Mouse (Mus musculus): Measurements from ENCODE around the gene Ildr2. TPM values are rescaled to one million over a fixed set of nuclear protein-coding genes. Genes with fewer than 3 reads are reported as not detected.
A peak's percentile ranks its signal among the peaks of the same experiment; 100 is the strongest.

Gene Ildr2
- total RNA-seq, 2 experiments from 2014 or later = 5.1 to 5.8 TPM

DNA sequence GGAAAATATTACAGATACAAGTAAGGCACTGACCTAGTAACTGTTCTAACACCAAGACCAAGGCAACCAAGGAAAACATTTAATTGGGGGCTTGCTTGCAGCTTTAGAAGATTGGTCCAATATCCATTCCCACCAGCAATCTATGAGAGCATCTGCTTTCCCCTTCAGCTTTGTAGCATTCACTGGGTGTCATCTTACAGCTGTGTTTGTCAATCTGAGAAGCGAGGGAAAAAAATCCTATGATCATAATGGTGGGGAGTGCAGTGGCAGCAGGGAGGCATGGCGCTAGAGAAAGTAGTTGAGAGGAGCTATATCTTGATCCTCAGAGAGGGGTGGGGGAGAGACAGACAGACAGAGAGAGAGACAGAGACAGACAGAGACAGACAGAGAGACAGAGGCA is 88.1 kb downstream of the Ildr2 start:
- no peak for DNase-seq (ENCODE audit: low spot score in 2 of 2)

DNA sequence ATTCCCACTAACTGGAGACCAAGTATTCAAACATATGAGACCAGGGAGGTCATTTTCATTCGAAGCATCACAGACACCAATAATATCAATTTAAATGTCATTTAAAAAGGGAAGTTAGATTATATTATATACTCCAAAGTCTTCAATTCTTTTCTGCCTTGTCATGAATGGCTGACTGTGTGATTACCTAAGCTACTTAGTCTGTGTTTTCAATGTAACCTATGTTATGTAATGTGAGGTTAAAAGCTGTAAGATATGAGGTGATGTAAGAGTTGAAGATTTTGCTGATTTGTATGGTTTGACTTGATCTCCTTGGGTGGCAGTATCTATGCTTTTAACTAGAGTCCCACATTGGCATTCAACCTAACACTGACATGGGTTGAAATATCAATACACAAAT is 88.6 kb downstream of the Ildr2 start:
- DNase-seq (ENCODE audit: low spot score in 2 of 2) = no peak

DNA sequence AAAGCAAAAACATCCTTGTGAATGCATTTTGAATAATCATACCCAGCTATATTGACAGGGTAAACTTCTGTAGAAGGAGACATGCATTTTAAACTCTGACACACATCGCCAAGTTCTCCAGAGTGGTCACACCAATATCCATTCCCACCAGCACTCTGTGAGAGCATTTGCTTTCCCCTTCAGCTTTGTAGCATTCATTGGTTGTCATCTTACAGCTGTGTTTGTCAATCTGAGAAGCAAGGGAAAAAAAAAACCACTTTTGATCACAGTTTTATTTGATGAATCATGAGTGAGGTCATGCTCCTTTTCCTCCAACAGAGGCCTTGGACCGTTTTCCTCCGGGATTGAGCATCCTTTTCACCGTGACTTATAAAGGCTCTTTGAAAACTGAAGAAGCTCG is 89.6 kb downstream of the Ildr2 start:
- no peak for DNase-seq (ENCODE audit: low spot score in 2 of 2)

DNA sequence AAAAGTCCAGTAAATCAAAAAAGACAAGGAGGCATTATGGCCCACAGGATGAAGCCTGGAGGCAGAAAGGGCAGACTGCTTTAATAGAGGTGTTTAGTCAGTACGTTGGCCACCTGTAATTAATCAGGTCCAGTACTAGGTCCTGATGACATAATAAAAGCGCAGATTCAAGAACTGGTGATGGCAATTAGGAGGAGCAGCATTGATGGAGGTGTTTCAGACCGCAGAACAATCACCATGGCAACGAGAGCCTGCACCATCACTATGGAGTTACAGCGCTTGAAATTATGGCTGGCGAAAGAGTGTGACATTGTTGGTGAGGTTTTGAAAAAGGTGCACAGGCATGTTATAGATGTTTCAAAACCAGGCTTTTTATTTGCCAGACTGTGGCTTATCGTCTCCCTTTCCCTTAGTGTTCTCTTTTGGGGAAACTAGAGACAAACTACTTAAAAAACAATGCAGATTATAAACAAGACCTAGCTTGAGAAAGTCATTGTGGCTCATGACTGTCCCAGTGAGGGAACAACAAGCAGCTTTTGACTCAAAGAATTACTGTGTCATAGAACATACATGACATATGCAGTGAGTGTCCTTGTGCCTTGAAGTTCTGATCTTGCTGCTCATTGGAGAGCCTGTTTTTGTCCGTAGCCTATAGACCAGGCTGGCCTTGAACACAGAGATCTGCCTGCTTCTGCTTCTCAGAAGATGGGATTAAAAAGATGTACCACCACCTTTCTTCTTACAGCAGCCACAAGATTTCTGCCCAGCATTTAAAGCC is 90.5 kb downstream of the Ildr2 start:
- DNase-seq (ENCODE audit: low spot score in 2 of 2) = no peak

DNA sequence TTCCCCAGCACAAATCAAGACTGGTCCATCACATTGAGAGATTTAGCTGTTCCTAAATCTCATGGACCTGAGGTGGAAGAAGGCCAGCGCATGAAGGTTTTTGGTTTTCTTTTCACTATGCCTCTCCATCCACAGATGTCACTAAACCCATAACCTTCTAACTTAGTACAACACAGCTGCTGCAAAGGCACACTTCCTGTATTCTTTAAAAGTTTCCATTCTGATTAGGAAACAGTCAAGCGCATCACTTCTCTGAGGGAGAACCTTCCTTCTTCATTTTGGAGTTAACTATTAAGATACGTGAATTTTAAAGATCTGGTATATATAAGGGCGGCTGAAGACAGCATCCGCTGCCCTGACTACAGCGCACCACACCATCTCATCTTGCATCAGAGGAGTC is 91.7 kb downstream of the Ildr2 start:
- no peak for DNase-seq (ENCODE audit: low spot score in 2 of 2)

DNA sequence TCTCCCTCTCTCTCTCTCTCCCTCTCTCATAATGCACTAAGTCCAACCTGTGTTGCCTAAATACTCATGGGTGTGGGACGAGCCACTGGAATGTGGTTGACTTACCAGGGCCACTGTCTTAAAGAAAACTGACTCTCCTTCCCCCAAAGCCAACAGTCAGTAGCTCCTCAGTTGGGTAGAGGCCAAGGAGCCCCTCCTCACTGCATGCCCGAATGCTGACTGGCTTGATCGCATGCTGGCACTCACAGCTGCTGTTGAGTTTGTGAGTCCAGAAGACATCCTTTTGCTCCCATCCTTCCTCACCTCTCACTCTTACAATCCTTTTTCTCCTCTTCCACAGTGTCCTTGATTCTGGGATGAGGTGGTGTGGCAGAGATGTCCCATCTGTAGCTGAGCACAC is 93.0 kb downstream of the Ildr2 start:
- DNase-seq (ENCODE audit: low spot score in 2 of 2) = no peak

DNA sequence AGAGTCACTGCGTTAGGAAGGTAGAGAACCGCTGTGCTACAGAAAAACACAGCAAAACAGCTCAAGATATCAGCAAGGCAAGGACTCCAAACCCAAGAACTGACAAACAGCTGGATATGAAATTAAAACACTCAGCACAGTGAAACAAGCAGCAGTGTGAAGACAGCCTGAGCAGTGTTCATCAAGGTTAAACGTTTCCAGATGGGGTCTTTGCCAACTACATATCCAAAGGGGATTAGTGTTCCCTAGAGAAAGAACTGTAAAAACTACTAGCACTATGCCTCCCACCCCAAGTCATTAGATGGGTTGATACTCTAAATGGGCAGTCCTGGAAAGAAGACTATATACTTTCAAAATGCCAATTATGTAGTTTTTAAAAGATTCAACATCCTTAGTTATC is 95.4 kb downstream of the Ildr2 start:
- DNase-seq (ENCODE audit: low spot score in 2 of 2) = no peak

DNA sequence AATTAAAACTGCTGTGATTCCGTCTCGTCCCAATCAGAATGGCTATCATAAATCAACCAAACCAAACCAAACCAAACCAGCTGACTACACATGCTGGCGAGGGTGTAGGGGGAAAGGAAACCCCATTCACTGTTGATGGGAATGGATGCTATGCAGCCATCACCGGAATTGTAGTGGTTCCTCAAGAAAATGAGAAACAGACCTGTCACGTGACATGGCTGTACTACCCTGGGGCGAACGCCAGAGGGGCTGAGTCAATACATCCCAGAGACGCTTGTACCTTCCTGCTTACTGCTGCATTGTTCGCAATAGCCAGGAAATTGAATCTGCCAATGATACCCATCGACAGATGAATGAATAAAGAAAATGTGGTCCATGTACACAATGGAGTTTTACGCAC is 95.8 kb downstream of the Ildr2 start:
- no peak for DNase-seq (ENCODE audit: low spot score in 2 of 2)

DNA sequence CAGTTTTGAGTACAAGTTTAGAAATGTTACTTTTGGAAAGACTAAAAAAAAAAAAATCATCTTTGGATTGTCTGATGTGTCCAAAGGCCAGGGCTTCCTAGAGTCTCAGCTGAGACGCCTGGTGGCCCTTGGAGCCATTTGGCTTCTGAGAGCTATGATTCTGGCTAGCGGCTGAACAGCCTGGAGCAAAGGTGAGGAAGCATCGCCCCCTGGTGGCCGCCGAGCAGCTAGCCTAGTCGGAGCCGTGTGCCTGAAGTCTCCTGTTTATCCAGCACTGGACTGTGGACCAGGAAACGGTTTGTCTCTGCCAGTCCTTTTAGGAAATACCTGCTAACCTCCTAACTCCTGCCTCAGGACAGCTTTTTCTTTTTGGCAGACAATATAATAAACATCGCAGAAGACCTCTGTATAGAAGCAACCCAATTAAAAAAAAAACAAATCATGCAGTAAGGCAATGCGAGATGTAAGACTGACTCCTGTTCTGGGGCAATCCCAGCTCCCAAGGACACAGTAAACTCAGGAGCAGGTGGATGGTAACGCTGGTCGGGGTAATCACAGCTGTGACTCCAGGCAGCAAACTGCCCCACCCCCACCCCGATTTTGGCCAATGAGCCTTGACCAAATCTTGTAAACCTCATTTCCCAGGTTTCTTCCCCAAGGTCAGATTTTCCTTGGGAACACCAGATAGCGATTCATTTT is 106.4 kb downstream of the Ildr2 start:
- peak; percentile 86 to 91 for DNase-seq (ENCODE audit: low spot score in 2 of 2)

DNA sequence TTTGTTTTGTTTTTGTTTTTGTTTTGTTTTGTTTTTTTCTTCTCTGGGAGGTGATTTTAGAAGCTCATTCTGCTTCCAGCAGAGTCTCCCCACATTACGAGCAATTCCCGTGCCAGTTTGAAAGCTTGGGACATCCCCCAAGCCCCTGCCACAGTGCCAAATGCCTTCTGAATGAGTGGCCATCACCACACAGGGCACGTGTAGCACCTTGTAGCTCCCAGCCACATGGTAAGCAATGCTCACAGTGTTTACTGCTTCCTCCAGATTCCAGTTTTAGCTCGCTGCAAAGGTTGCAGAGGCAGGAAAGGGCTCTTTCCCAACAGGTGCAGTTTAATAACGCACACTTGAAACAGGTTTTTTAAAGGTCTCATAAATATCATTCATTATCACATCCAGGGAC is 107.0 kb downstream of the Ildr2 start:
- no peak for DNase-seq (ENCODE audit: low spot score in 2 of 2)

DNA sequence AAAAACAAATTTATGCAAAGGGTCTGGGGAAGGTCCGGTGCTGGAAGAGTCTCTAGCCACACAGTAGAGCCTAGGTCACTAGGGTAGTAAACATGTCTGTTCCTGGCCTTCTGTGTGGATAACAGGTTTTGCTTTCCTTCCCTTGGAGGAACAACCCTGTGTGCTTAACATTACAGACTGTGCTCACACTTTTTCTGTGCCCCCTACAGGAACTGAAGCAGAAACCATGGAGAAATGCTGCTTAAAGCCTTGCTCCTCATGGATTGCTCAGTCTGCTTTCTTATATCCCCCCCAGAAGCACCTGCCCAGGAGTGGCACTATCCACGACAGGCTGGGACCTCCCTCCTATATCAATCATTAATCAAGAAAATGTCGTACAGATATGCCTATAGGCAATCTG is 107.9 kb downstream of the Ildr2 start:
- DNase-seq (ENCODE audit: low spot score in 2 of 2) = no peak

DNA sequence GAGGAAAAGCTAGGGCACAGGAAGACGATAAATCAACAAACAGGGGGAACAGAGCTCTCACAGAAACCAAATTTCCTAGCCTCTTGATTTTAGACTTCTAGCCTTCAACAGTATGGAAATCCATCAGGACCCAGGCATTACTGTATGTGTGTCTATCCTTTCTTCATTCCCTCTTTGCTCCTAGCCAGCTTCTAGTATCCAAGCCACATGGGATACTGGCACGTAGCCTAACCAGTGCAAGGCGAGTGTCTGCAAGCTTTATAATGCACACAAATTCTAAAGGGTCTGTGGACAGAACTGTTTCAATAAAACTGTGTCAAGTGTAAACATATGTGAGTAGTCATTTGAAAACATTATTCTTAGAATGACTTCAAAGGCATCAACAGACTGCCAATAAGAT is 108.7 kb downstream of the Ildr2 start:
- DNase-seq (ENCODE audit: low spot score in 2 of 2) = no peak

DNA sequence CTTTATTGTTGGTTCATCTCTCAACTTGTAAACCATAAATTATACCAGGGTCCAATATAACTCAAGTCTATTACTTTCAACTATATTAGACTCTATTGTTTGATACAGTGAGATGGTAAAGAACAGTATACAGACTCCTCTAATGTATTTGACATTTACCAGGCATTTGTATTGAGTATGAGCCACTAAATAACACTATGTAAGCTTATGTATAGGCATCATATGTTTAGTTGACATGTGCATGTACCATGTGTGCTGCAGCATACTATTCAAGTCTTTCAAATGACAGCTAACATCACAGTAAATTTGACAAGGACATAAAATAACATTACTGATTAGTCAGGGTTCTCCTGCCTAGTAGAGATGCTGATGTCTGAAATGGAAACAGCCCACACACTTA is 109.2 kb downstream of the Ildr2 start:
- DNase-seq (ENCODE audit: low spot score in 2 of 2) = no peak

Other genes with a start within 250 kb of the Ildr2 start
- 100 to 1,000 TPM; 115 to 133 TPM for gene Dusp27, start 126.2 kb upstream of the Ildr2 start, total RNA-seq (2021)
- not detected for gene Gpa33, start 123.9 kb upstream of the Ildr2 start, total RNA-seq (2021)
- gene Mael, start 15.4 kb upstream of the Ildr2 start, total RNA-seq (2021) = under 1 TPM in 1 of 2 experiments, not detected in 1; 0.29 TPM
- gene Tada1, start 125.0 kb downstream of the Ildr2 start, total RNA-seq (2021) = 10 to 100 TPM; 18.6 to 20.0 TPM
- 10 to 100 TPM; 15.8 to 17.8 TPM for gene Pogk, start 155.7 kb downstream of the Ildr2 start, total RNA-seq (2021)
- not detected for gene Gm4846, start 243.4 kb downstream of the Ildr2 start, total RNA-seq (2021)